Mouse (Mus musculus): ENCODE results near the gene Frmd4a.

Gene Frmd4a

DNA sequence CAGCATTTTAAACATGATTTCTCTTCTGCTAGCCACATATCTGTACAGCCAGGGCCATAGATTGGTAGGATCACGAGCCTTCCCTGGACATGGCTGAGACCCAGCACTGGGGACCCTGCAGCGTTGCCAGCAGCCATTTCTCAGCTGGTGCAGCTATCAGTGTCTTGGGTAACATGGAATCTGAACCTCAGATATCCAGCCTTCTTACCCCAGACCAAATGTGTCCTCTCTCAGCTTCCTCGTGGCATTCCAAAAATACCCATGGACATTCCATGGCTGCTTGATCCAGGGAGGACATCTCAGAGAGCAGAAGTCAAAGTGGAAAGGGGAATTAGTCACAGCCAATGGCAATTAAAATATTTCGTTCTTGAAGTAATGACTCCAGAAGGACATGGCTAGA is 321.6 kb downstream of the Frmd4a start:
- DNase-seq (ENCODE audit: low read depth): no peak

DNA sequence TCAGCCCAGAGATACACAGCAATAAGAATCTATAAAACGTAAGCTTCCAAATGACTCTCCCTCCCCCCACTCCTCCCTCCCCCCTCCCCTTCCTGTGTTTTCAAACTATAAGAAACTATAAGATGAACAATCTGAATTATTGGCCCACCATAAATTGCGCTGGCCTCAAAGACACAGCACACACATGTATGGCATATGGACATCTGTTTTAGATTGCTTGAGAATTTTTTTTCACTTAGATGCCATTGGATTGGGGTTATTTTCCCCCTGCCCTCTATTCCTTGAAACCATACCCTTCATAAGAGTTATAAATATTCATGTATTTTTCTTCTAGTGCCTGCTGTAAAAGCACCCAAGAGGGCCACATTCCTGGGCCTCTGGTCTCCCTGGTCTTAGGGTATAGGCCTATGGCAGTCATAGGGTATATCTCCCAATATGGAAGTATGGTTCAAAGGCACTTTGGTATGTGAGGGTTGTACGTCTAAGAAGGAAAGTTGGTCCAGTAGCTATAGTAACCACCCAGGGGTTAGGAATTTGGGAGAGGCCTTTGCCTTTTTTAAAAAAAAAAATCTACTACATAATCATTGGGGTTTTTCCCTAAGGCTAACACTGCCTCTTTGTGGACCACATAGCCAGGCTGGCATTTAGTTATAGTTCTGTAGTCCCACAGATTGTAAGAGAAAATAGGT is 322.2 kb downstream of the Frmd4a start:
- DNase-seq (ENCODE audit: low read depth): no peak

GRCm38 (mm10) chr2:4340378-4340777 is 322.9 kb downstream of the Frmd4a start:
- DNase-seq (ENCODE audit: low read depth): no peak

DNA sequence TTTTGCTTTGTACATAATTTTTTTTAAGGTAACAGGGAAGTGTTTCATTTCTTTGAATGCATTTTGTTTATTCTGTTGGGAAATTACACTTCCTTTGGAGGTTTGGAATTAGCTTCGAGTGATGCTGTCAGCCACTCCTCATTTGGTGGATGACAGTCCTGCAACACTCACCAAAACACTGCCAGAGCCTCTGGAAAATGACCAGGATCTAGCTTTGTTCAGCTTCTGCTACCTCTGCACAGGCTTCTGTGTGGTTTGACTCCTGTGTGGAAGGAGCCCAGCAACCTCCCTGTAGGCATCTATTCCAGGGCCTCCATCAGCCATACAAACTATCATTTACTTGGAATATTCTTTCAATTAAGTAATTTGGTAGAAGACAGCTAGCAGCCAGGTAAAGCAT is 323.6 kb downstream of the Frmd4a start:
- no peak for DNase-seq (ENCODE audit: low read depth)

DNA sequence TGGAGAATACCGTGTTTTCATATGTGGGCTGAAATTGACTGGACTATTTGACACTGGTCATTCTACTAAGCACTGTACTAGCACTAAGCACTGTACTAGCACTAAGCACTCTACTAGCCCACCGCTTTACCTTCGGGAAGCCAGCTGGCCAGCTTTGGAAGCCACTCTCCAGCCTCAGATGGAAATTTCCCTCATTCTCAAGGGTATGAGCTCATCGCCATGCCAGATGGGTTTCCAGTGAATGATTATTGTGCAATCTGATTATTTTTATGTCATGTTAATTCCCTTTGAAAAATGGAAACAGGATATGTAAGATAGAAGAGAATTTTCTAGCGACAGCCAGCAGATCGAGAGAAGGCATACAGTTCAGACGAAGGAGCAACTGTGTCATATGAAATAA is 324.5 kb downstream of the Frmd4a start:
- DNase-seq (ENCODE audit: low read depth): no peak

DNA sequence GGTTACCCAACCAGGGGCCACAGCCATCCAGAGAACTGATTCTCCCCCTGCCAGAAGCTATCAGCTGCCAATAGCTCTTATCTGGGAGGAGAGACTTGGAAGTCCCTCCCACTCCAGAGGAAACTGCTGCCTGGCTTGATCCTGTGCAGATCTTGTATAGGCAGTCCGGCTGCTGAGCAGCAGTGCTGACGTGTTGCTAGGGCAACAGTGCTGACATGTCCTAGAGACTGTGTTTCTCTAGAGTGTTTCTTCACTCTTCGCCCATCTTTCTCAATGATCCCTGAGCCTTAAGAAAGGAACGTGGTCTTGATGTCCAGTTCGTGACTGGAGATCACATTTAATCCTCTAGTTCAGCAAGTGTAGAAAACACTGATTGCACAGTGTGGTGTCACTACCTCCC is 326.9 kb downstream of the Frmd4a start:
- DNase-seq (ENCODE audit: low read depth): no peak

DNA sequence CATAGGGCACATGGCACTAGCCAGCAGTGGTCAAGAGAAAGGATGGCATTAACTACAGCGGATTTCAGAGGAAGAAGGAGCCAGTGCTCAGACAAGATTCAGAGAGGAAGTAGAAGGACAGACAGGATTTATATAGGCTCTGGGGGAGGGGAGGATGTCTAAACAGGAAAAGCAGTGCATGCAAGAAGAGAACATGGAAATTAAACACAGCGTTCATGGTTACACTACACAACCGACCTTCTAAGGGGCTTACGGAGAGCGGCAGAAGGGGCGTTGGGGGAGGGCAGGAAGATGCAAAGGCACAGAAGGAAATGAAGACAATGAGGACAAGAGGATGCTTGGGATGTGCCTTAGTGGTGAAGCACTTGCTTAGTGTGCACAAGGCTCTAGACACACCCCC is 328.7 kb downstream of the Frmd4a start:
- no peak for DNase-seq (ENCODE audit: low read depth)

- DNase-seq (ENCODE audit: low read depth): no peak
Observed at GRCm38 (mm10) chr2:4346953-4347352, 329.4 kb downstream of the Frmd4a start.

DNA sequence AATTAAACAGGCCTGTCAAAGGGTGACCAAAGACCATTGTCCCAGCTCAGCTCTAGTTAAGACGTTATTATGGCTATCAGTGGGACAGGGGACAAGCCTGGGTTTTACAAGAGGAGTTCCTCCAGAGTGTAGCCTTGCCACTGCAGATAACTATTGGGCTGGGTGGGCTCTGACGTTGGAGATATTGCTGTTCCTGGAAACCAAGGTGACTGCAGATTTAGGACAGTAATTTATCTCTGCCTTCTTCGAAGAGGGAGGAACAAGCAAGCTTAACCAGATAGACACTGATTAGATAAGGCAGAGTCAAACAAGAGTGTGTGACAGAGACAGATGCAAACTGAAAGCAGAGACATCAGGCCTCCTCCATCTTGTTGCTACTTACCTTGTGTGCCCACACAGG is 330.3 kb downstream of the Frmd4a start:
- DNase-seq (ENCODE audit: low read depth): no peak

- no peak for DNase-seq (ENCODE audit: low read depth)
Observed at GRCm38 (mm10) chr2:4348509-4348908, 331.0 kb downstream of the Frmd4a start.

DNA sequence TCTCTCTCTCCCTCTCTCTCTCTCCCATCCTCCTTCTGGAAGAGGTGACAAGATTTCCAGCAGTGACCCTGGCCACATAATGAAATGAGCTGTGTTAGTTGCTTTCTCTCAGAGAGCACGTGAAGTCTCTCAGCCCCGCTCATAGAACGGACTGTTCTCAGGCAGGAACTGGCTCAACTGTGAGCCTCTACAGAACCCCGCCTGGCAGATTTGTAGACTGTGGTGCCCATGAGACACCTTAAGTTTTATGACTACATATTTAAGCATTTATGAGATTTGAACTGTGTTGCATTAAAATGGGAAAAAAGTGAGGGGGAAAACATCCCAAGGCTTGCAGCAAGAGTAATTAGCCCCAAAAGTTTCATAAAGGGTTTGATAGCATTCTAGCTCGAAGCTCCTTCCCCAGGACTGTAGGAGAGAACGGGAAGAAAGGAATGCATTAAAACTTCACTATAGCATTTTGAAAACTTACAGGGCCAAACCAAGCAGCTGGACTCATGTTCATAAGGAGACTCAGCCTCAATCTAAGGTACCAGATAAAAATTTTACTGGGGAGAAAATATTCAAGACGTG is 339.4 kb downstream of the Frmd4a start:
- no peak for DNase-seq (ENCODE audit: low read depth)

GRCm38 (mm10) chr2:4361981-4362834 is 344.7 kb downstream of the Frmd4a start:
- no peak for DNase-seq (ENCODE audit: low read depth)

- no peak for DNase-seq (ENCODE audit: low read depth)
Observed at GRCm38 (mm10) chr2:4364908-4365307, 347.4 kb downstream of the Frmd4a start.

DNA sequence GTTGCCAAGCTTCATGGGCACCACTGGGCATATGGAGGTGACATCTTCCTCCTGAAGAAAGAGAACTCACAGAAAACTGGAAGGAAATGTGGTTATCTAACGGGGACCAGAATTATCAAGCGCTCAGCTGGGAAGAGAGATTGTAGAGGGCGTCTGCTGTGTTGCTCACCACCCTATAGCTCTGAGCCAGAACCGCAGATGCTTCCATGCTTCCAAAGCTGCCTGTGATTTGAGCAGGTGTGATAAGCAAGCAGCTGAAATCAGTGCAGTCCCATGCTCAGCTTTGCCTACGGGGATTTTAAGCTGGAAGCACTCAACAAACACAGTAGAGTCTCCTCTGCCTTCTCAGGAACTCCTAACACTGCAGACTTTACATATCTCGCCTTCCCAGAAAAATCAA is 351.0 kb downstream of the Frmd4a start:
- DNase-seq (ENCODE audit: low read depth): no peak

DNA sequence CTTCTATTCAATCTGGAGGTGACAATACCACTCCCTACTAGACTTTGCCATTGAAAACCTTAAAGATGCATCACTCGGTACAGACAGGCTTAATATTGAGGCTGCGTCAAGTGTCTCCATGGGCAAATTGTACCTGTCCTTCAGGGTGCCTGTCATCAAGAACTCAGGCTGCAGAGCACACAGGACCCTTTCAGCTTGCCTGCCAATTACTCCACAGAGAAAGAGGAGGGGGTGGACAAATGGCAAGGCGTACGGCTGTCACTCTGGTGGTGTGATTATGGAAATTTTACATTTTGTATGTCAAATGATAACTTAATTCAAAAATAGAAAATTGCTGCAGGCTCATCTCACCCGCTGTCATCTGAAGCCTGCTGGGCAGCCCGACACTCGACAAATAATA is 353.0 kb downstream of the Frmd4a start:
- DNase-seq (ENCODE audit: low read depth): no peak

- DNase-seq (ENCODE audit: low read depth): no peak
Observed at GRCm38 (mm10) chr2:4371341-4371740, 353.8 kb downstream of the Frmd4a start.

DNA sequence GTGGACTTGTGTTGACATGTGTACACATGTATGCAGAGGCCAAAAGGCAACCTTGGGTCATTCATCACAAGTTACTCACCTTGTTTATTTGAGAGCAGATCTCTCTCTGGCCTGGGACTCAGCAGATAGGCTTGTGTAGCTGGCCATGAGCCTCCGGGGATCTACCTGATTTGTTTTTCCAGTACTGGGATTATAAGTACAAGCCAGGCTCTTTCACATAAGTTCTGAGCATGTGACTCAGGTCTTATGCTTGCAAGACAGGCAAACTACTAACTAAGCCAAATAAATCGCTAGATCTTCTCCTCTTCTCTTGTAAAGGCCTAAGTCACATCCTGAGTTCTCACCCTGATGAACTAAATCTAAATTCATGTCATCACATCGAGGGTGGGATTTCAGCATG is 361.3 kb downstream of the Frmd4a start:
- DNase-seq (ENCODE audit: low read depth): no peak

GRCm38 (mm10) chr2:4380435-4380834 is 362.9 kb downstream of the Frmd4a start:
- no peak for DNase-seq (ENCODE audit: low read depth)

GRCm38 (mm10) chr2:4380926-4381325 is 363.4 kb downstream of the Frmd4a start:
- no peak for DNase-seq (ENCODE audit: low read depth)

GRCm38 (mm10) chr2:4386468-4386867 is 369.0 kb downstream of the Frmd4a start:
- DNase-seq (ENCODE audit: low read depth): no peak

- DNase-seq (ENCODE audit: low read depth): no peak
Observed at GRCm38 (mm10) chr2:4389330-4389729, 371.8 kb downstream of the Frmd4a start.

DNA sequence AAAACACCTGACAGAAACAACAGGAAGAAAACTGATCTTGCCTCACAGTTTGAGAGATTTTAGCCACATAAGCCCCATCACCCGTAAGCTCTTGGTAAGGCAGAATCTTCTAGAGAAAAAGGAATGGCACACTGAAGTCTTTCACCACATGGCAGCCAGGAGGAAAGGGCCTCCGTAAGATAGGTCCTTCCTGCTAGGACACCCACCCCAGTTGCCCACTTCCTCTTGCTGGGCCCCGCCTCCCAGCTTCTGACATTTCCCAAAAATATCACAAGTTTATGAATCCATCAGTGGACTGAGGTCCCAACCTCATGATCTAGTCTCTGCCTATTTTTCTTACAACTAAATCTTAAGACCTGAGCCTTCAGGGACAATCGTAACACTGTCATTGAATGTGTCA is 373.6 kb downstream of the Frmd4a start:
- DNase-seq (ENCODE audit: low read depth): no peak

GRCm38 (mm10) chr2:4391678-4392085 is 374.2 kb downstream of the Frmd4a start:
- DNase-seq (ENCODE audit: low read depth): no peak

Data from induced T-regulatory cell, adult 2 months (primary cell).